Mouse (Mus musculus) E14TG2a.4 (cell line): ENCODE data around the gene Tmem238l.

Experiments
- CTCF ChIP-seq: conservative IDR thresholded peaks from 2 replicates; pipeline ENCODE4 v1.5.1; 2014; ENCODE audit warnings: low read length
- NANOG ChIP-seq: IDR thresholded peaks from 2 replicates; pipeline ENCODE4 v1.6.1; 2014; ENCODE audit warnings: borderline replicate concordance, low read length, mixed read lengths
- POU5F1 ChIP-seq: IDR thresholded peaks from 2 replicates; pipeline ENCODE4 v1.6.1; 2014; ENCODE audit warnings: low read length, borderline replicate concordance

DNA sequence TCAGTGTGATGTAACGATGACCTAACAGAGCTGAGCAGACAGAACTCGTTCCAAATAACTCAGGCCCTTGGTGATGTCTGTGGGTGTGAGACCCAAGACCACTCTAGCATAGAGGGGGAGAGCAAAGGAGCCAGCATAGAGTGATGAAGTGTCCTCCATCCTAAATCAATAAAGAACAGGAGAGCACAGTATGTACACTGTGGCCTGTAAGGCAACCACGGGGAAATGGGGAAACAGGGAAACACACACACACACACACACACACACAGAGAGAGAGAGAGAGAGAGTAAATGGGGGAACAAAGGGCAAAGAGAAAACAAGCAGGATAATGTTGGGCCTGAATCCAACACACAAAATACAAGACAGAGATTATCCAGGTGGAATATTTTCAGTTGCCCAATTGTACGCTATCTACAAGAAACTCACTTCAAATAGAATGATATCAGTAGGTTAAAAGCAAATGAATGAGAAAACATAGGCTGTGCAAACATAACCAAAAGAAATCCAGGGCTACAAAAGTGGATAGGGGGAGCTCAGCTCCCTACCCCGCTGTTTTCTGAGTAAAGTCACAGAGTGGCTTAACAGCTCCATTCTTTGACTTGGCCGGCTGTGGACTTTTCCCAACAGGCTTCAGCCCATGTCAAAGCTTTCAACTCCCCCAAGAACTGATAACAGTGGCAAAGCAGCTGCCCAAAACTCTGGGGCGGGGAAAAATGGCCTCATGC is 19.3 kb downstream of the Tmem238l start:
- TF ChIP-seq CTCF: no peak
- no peak for TF ChIP-seq POU5F1
- TF ChIP-seq NANOG: no peak
